Mouse (Mus musculus) cerebellum, adult 2 months (tissue): Measurements from ENCODE around the gene Tlr13.

Source experiments
- CTCF ChIP-seq: fragments of 200-500 bp; IDR thresholded peaks from 2 replicates; pipeline ENCODE4 v1.5.1; 2011; ENCODE audit warnings: low read depth, mild to moderate bottlenecking, control low read depth, low read length, moderate library complexity, borderline replicate concordance; ENCODE audit not compliant: insufficient read depth
- POLR2A ChIP-seq: fragments of 200-500 bp; IDR thresholded peaks from 2 replicates; pipeline ENCODE4 v1.6.1; 2011; ENCODE audit warnings: low read length, control low read depth, borderline replicate concordance; ENCODE audit not compliant: insufficient read depth

DNA sequence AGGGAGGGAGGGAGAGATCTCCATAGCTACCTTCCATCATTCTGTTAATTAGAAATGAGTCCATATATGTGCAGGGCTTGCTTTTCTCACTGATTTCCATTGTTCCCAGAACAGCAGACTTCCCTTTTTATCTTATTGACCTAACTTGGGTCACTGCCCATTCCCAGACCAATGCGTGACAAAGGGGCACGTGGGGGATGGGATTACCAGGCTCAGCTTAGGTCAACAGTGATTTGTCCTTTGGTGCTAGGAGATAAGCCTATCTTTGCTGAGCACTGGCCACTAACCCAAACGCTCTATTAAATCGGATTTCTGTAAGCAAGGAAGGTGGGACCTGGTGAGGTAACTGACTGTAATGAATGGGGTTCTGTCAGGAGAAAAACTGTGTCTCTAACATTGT is 41.3 kb downstream of the Tlr13 start:
- no peak for TF ChIP-seq CTCF
- TF ChIP-seq POLR2A, result no peak
